Mouse (Mus musculus) hindbrain, embryonic 10.5 days (tissue): ENCODE results near the gene Gpr180. TPM values are rescaled to one million over a fixed set of nuclear protein-coding genes. Genes with fewer than 3 reads are reported as not detected.

Experiments
- DNase-seq: peaks from one replicate; pipeline ENCODE4 v3.0.0-alpha.2; 2017; ENCODE audit warnings: low spot score
- H3K27ac ChIP-seq: fragments of 300-500 bp; sonication (generic); 2 replicates; pipeline ENCODE4 v1.5.1; 2016; ENCODE audit warnings: mild to moderate bottlenecking, moderate library complexity
- H3K27me3 ChIP-seq: fragments of 300-500 bp; sonication (generic); 2 replicates; pipeline ENCODE4 v1.6.1; 2016; ENCODE audit warnings: mild to moderate bottlenecking; ENCODE audit not compliant: poor library complexity, insufficient read depth, severe bottlenecking
- H3K36me3 ChIP-seq: fragments of 300-500 bp; sonication (generic); 2 replicates; pipeline ENCODE4 v1.6.1; 2016; ENCODE audit warnings: mild to moderate bottlenecking, moderate library complexity
- H3K4me1 ChIP-seq: fragments of 300-500 bp; sonication (generic); replicated peaks from 2 replicates; pipeline ENCODE4 v1.6.1; 2016; ENCODE audit warnings: mild to moderate bottlenecking
- H3K4me3 ChIP-seq: fragments of 300-500 bp; sonication (generic); 2 replicates; pipeline ENCODE4 v1.5.1; 2016; ENCODE audit warnings: mild to moderate bottlenecking, moderate library complexity
- H3K9me3 ChIP-seq: fragments of 300-500 bp; sonication (generic); 2 replicates; pipeline ENCODE4 v1.6.1; 2016; ENCODE audit warnings: mild to moderate bottlenecking, moderate library complexity
- WGBS: fragments of 180-500 bp; shearing (Covaris S2); methylation state at CpG from one replicate; pipeline ENCODE4 v1.1.7; 2016; 5-methylcytosine and 5-hydroxymethylcytosine counted together
- polyA plus RNA-seq: library from polyadenylated mRNA; unstranded; fragments of >200 nt; fragmentation: Nextera tagmentation; extraction: Ambion mirVana; gene quantifications from 2 replicates; pipeline ENCODE4 v1.2.1, GENCODE M21; 2016

The Gpr180 gene
- polyA plus RNA-seq, 1 experiment from 2014 or later = 37.2 TPM

- Histone ChIP-seq H3K4me3 (no peak overlapping the region), H3K4me1 (no peaks in the 10 kb centered on the region), H3K27ac (no peak overlapping the region), H3K27me3 (no peaks in the 10 kb centered on the region), H3K36me3 (peaks cover 62% of the 10 kb centered on the region), H3K9me3 (no peaks in the 10 kb centered on the region)
- no peak for DNase-seq
- 89% methylated on average over 3 of the region's 3 CpGs for WGBS
These were observed 24.8 kb downstream of the Gpr180 start for GRCm38 (mm10) chr14:118161751-118162150.

GRCm38 (mm10) chr14:118162640-118163039 is 25.7 kb downstream of the Gpr180 start:
- Histone ChIP-seq H3K36me3 (peaks cover 61% of the 10 kb centered on the region), H3K9me3 (no peaks in the 10 kb centered on the region), H3K27ac (no peak overlapping the region), H3K4me3 (no peak overlapping the region), H3K4me1 (no peaks in the 10 kb centered on the region), H3K27me3 (no peaks in the 10 kb centered on the region)
- WGBS = 76% methylated on average over 14 of the region's 14 CpGs
- DNase-seq = no peak

- H3K27ac ChIP-seq = no peak overlapping the region
- 91% methylated on average over 4 of the region's 4 CpGs for WGBS
These were observed 31.8 kb downstream of the Gpr180 start for GRCm38 (mm10) chr14:118168776-118169175.

GRCm38 (mm10) chr14:118173590-118174203 is 36.7 kb downstream of the Gpr180 start:
- H3K36me3 ChIP-seq = peaks cover 13% of the 10 kb centered on the region
- 60% methylated on average over 11 of the region's 11 CpGs for WGBS
- H3K27me3 ChIP-seq = no peaks in the 10 kb centered on the region
- peaks cover 27% of the 10 kb centered on the region for H3K4me1 ChIP-seq
- peak overlapping the region; percentile 23; the same call in 1 of the 2 replicates for H3K27ac ChIP-seq
- 0 out of 2 replicates have a peak, but pooled peaks cover 2% of the 10 kb centered on the region for H3K9me3 ChIP-seq
- no peak for DNase-seq
- H3K4me3 ChIP-seq = no peak overlapping the region

More at GRCm38 (mm10) chr14:118168776-118169175, 31.8 kb downstream of the Gpr180 start:
- Histone ChIP-seq H3K27me3 (no peaks in the 10 kb centered on the region), H3K4me1 (peaks cover 22% of the 10 kb centered on the region), H3K36me3 (peaks cover 23% of the 10 kb centered on the region), H3K4me3 (no peak overlapping the region), H3K9me3 (0 out of 2 replicates have a peak, but pooled peaks cover 5% of the 10 kb centered on the region)
- no peak for DNase-seq

GRCm38 (mm10) chr14:118175071-118175693 is 38.2 kb downstream of the Gpr180 start:
- Histone ChIP-seq H3K36me3 (no peaks in the 10 kb centered on the region), H3K9me3 (no peaks in the 10 kb centered on the region), H3K27me3 (no peaks in the 10 kb centered on the region), H3K4me1 (peaks cover 33% of the 10 kb centered on the region), H3K27ac (no peak overlapping the region), H3K4me3 (no peak overlapping the region)
- no peak for DNase-seq
- 92% methylated on average over 30 of the region's 30 CpGs for WGBS

- Histone ChIP-seq H3K4me1 (peaks cover 37% of the 10 kb centered on the region), H3K9me3 (no peaks in the 10 kb centered on the region), H3K27ac (no peak overlapping the region), H3K27me3 (no peaks in the 10 kb centered on the region), H3K36me3 (no peaks in the 10 kb centered on the region), H3K4me3 (no peak overlapping the region)
- 92% methylated on average over 12 of the region's 12 CpGs for WGBS
- DNase-seq = no peak
These were observed 38.7 kb downstream of the Gpr180 start for GRCm38 (mm10) chr14:118175694-118176085.

- Histone ChIP-seq H3K9me3 (no peaks in the 10 kb centered on the region), H3K27me3 (no peaks in the 10 kb centered on the region)
These were observed 42.3 kb downstream of the Gpr180 start for GRCm38 (mm10) chr14:118179251-118179650.

GRCm38 (mm10) chr14:118179701-118180100 is 42.7 kb downstream of the Gpr180 start:
- WGBS = 33% methylated on average over 7 of the region's 7 CpGs
- H3K27ac ChIP-seq = peak overlapping the region; percentile 94
- no peak for DNase-seq

More at GRCm38 (mm10) chr14:118179251-118179650, 42.3 kb downstream of the Gpr180 start:
- WGBS = 64% methylated on average over 1 of the region's 1 CpGs
- no peak overlapping the region for H3K27ac ChIP-seq
- no peak overlapping the region for H3K4me3 ChIP-seq
- H3K36me3 ChIP-seq = no peaks in the 10 kb centered on the region
- H3K4me1 ChIP-seq = peaks cover 14% of the 10 kb centered on the region
- no peak for DNase-seq

GRCm38 (mm10) chr14:118180117-118180557 is 43.2 kb downstream of the Gpr180 start:
- H3K36me3 ChIP-seq = no peaks in the 10 kb centered on the region
- peaks cover 13% of the 10 kb centered on the region for H3K4me1 ChIP-seq
- peak overlapping the region; percentile 94 for H3K27ac ChIP-seq
- under 1% methylated on average over 20 of the region's 20 CpGs for WGBS
- DNase-seq = peak; percentile 81
- peak overlapping the region; percentile 61 for H3K4me3 ChIP-seq
- H3K9me3 ChIP-seq = no peaks in the 10 kb centered on the region
- no peaks in the 10 kb centered on the region for H3K27me3 ChIP-seq

More at GRCm38 (mm10) chr14:118179701-118180100, 42.7 kb downstream of the Gpr180 start:
- no peaks in the 10 kb centered on the region for H3K9me3 ChIP-seq
- peak overlapping the region; percentile 61 for H3K4me3 ChIP-seq
- H3K36me3 ChIP-seq = no peaks in the 10 kb centered on the region
- H3K4me1 ChIP-seq = peaks cover 13% of the 10 kb centered on the region
- H3K27me3 ChIP-seq = no peaks in the 10 kb centered on the region

- 5% methylated on average over 10 of the region's 10 CpGs for WGBS
- peak; percentile 58 for DNase-seq
- H3K27ac ChIP-seq = peak overlapping the region; percentile 94
- no peaks in the 10 kb centered on the region for H3K36me3 ChIP-seq
- peak overlapping the region; percentile 61 for H3K4me3 ChIP-seq
- no peaks in the 10 kb centered on the region for H3K9me3 ChIP-seq
- no peaks in the 10 kb centered on the region for H3K27me3 ChIP-seq
- peaks cover 13% of the 10 kb centered on the region for H3K4me1 ChIP-seq
These were observed 43.8 kb downstream of the Gpr180 start for GRCm38 (mm10) chr14:118180711-118181177.

GRCm38 (mm10) chr14:118191442-118191841 is 54.5 kb downstream of the Gpr180 start:
- no peaks in the 10 kb centered on the region for H3K9me3 ChIP-seq
- no peak overlapping the region for H3K4me3 ChIP-seq
- H3K4me1 ChIP-seq = peaks cover 16% of the 10 kb centered on the region; the same call in 1 of the 2 replicates
- 90% methylated on average over 9 of the region's 9 CpGs for WGBS
- peaks cover 35% of the 10 kb centered on the region for H3K27me3 ChIP-seq
- no peak for DNase-seq
- no peak overlapping the region for H3K27ac ChIP-seq
- H3K36me3 ChIP-seq = no peaks in the 10 kb centered on the region

- Histone ChIP-seq H3K4me1 (peaks cover 16% of the 10 kb centered on the region; the same call in 1 of the 2 replicates), H3K4me3 (no peak overlapping the region), H3K27ac (no peak overlapping the region), H3K9me3 (no peaks in the 10 kb centered on the region), H3K36me3 (no peaks in the 10 kb centered on the region), H3K27me3 (peaks cover 35% of the 10 kb centered on the region)
- DNase-seq = no peak
- WGBS = 40% methylated on average over 10 of the region's 10 CpGs
These were observed 56.2 kb downstream of the Gpr180 start for GRCm38 (mm10) chr14:118193001-118193628.

- DNase-seq = no peak
- Histone ChIP-seq H3K4me1 (peaks cover 16% of the 10 kb centered on the region; the same call in 1 of the 2 replicates), H3K27ac (no peak overlapping the region), H3K27me3 (peaks cover 35% of the 10 kb centered on the region), H3K4me3 (no peak overlapping the region), H3K36me3 (no peaks in the 10 kb centered on the region), H3K9me3 (no peaks in the 10 kb centered on the region)
- 41% methylated on average over 10 of the region's 10 CpGs for WGBS
These were observed 56.7 kb downstream of the Gpr180 start for GRCm38 (mm10) chr14:118193663-118194062.
